Mouse (Mus musculus) heart, adult 2 months (tissue): ENCODE data around the gene Gm49384. TPM values are rescaled to one million over a fixed set of nuclear protein-coding genes. Genes with fewer than 3 reads are reported as not detected.

Source experiments
- DNase-seq, 2 experiments: peaks; one replicate each; pipeline ENCODE4 v3.0.0; 2021
- H3K27ac ChIP-seq: fragments of 200-600 bp; 2 replicates; pipeline ENCODE4 v1.8.1; 2022
- H3K27me3 ChIP-seq: fragments of 200-500 bp; 2 replicates; pipeline ENCODE4 v1.6.1; 2012; ENCODE audit warnings: mild to moderate bottlenecking, low read length, inconsistent platforms, mixed read lengths; ENCODE audit not compliant: control insufficient read depth, insufficient read depth
- H3K36me3 ChIP-seq: fragments of 200-500 bp; 2 replicates; pipeline ENCODE4 v1.6.1; 2012; ENCODE audit warnings: low read length, inconsistent platforms; ENCODE audit not compliant: control insufficient read depth, insufficient read depth
- H3K4me1 ChIP-seq: fragments of 200-500 bp; 2 replicates; pipeline ENCODE4 v1.6.1; 2011; ENCODE audit warnings: low read length; ENCODE audit not compliant: control insufficient read depth, insufficient read depth
- H3K4me3 ChIP-seq: fragments of 200-600 bp; 2 replicates; pipeline ENCODE4 v1.8.1; 2022
- H3K79me2 ChIP-seq: fragments of 200-500 bp; replicated peaks from 2 replicates; pipeline ENCODE4 v1.6.1; 2012; ENCODE audit warnings: mild to moderate bottlenecking, inconsistent platforms, low read length, moderate library complexity, mixed read lengths; ENCODE audit not compliant: control insufficient read depth, insufficient read depth
- H3K9ac ChIP-seq: fragments of 200-500 bp; 2 replicates; pipeline ENCODE4 v1.6.1; 2012; ENCODE audit warnings: low read depth, mild to moderate bottlenecking, control low read depth, inconsistent platforms, low read length, mixed read lengths
- CTCF ChIP-seq: fragments of 200-600 bp; IDR thresholded peaks from 2 replicates; pipeline ENCODE4 v1.8.1; 2022; ENCODE audit warnings: antibody characterized with exemption, mild to moderate bottlenecking, moderate library complexity
- EP300 ChIP-seq: fragments of 200-500 bp; IDR thresholded peaks from 2 replicates; pipeline ENCODE4 v1.6.1; 2011; ENCODE audit warnings: low read depth, low read length, control low read depth; ENCODE audit not compliant: insufficient read depth
- POLR2A ChIP-seq: fragments of 200-500 bp; IDR thresholded peaks from 2 replicates; pipeline ENCODE4 v1.6.1; 2011; ENCODE audit warnings: mild to moderate bottlenecking, low read depth, low read length, control low read depth; ENCODE audit not compliant: insufficient read depth
- WGBS: fragments of 180-500 bp; shearing (Covaris S2); methylation state at CpG from one replicate; pipeline ENCODE4 v1.1.7; 2018; 5-methylcytosine and 5-hydroxymethylcytosine counted together
- intact Hi-C: fragments of 180-260 bp; cut with DNase I; formaldehyde crosslinking; loops from one replicate; pipeline ENCODE4 v1.15.1; 2025
- polyA plus RNA-seq: library from polyadenylated mRNA; depleted of rRNA; stranded (reverse); fragments of >200 nt; gene quantifications from 2 replicates; pipeline ENCODE4 v1.2.3, GENCODE M21; 2012
- total RNA-seq, 2 experiments: library from RNA; stranded (reverse); gene quantifications; 2 replicates each; pipeline ENCODE4 v1.2.3; 2021

Gm49384 gene
- total and polyA plus RNA-seq, 3 experiments, result 1.7 to 1.8 TPM; not detected in 1

DNA sequence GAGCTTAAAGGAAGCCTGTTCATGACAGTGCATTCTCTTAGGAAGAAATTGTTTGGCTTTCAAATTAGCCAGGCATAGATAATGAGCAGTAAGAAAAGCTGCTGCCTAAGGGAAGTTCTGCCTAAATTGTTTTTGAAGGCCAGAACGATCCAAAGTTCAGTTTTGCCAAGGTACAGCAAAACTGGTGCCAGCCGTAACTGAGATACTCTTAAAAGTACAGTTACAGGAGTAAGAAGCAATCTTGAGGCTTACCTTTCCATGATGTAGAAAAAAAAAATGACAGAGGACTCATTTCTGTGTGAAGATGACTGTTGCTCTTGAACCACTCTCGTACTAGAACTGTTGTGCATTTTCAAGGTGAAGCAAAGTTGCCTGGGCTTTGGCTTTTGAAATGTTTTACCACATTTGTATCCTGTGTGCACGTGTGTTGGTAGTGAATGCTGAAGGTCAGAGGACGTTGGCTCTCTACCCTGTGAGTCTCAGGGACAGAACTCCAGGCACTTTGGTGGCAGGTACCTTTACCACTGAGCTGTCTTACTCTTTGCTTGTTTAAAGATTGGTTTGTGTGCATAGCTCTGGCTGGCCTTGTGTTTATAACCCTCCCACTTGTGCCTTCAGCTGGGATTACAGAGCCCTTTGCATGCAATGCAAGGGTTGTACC is 17.1 kb downstream of the Gm49384 start:
- intact Hi-C loops, result loop anchor here (5.0 kb wide), 1 partner anchor 40 kb away; the partner anchor contains the start of gene Pole2
- Histone ChIP-seq H3K4me3 (no peak overlapping the region), H3K36me3 (peaks cover 15% of the 10 kb centered on the region), H3K9ac (no peak overlapping the region), H3K27me3 (no peaks in the 10 kb centered on the region), H3K4me1 (peaks cover 7% of the 10 kb centered on the region), H3K27ac (no peak overlapping the region), H3K79me2 (no peaks in the 10 kb centered on the region)
- WGBS, result 52% methylated on average over 5 of the region's 5 CpGs
- DNase-seq, result no peak
- no peak for TF ChIP-seq EP300
- no peak for TF ChIP-seq CTCF

- Histone ChIP-seq H3K27me3 (no peaks in the 10 kb centered on the region), H3K4me3 (peak overlapping the region; percentile 99), H3K9ac (no peak overlapping the region), H3K36me3 (peaks cover 15% of the 10 kb centered on the region), H3K4me1 (peaks cover 7% of the 10 kb centered on the region), H3K79me2 (no peaks in the 10 kb centered on the region), H3K27ac (no peak overlapping the region; the same call in 1 of the 2 replicates)
- DNase-seq, result no peak
- intact Hi-C loops, result loop anchor here (2.0 to 5.0 kb wide), 2 partner anchors 27 to 42 kb away; partner anchors contain the start of genes Pole2 and Rps29
- WGBS, result 46% methylated on average over 7 of the region's 7 CpGs
- TF ChIP-seq CTCF, result no peak
- no peak for TF ChIP-seq EP300
- TF ChIP-seq POLR2A, result no peak
Observed at GRCm38 (mm10) chr12:69185371-69185770, 18.7 kb downstream of the Gm49384 start.

DNA sequence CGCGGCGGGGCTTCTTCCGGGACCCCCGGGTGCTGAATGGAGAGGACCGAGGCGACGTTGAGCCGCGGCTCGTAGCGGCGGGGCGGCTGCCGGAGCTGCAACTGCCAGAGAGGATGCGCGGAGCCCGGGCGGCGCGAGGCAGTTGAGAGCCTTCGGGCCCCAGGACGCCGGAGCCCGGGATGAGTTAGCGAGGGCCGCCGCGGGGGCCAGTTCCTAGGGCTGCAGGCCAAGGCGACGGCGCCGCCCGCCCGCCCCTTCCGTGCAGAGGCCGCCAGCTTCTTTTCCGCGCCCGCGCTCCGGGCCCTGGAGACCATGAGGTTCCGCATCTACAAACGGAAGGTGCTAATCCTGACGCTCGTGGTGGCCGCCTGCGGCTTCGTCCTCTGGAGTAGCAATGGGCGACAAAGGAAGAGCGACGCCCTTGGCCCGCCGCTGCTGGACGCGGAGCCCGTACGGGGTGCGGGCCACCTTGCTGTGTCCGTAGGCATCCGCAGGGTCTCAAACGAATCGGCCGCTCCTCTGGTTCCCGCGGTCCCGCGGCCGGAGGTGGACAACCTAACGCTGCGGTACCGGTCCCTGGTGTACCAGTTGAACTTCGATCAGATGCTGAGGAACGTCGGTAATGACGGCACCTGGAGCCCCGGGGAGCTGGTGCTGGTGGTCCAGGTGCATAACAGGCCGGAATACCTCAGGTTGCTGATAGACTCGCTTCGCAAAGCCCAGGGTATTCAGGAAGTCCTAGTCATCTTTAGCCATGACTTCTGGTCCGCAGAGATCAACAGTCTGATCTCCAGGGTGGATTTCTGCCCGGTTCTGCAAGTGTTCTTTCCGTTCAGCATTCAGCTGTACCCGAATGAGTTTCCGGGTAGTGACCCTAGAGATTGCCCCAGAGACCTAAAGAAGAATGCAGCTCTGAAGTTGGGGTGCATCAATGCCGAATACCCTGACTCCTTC is 19.4 kb downstream of the Gm49384 start:
- no peaks in the 10 kb centered on the region for H3K79me2 ChIP-seq
- peak overlapping the region; percentile 99 for H3K4me3 ChIP-seq
- peak overlapping the region; percentile 95 for H3K9ac ChIP-seq
- H3K27me3 ChIP-seq, result no peaks in the 10 kb centered on the region
- TF ChIP-seq EP300 (no peak), CTCF (no peak), POLR2A (no peak)
- peaks cover 15% of the 10 kb centered on the region for H3K36me3 ChIP-seq
- peak in 1 of 2 experiments; percentile 83 for DNase-seq
- H3K4me1 ChIP-seq, result peaks cover 7% of the 10 kb centered on the region
- intact Hi-C loops, result loop anchor here (2.0 to 5.0 kb wide), 2 partner anchors 26 to 43 kb away; partner anchors contain the start of genes Pole2 and Rps29
- WGBS, result under 1% methylated on average over 80 of the region's 86 CpGs
- H3K27ac ChIP-seq, result peak overlapping the region; percentile 96

GRCm38 (mm10) chr12:69183583-69184308 is 20.3 kb downstream of the Gm49384 start, which contains the start of the genes Rpl36al and Mgat2:
TSS of gene Rpl36al (minus strand) at chr12:69184083.
TSS of gene Mgat2 (plus strand) at chr12:69184157.
- H3K9ac ChIP-seq, result peak within 1 kb of the TSS; percentile 95
- H3K79me2 ChIP-seq, result no peaks in the 10 kb centered on the region
- intact Hi-C loops, result loop anchor here (2.0 kb wide), 1 partner anchor 25 kb away; the partner anchor contains the start of gene Rps29
- peaks cover 15% of the 10 kb centered on the region for H3K36me3 ChIP-seq
- peak within 1 kb of the TSS; percentile 99 for H3K4me3 ChIP-seq
- H3K27me3 ChIP-seq, result no peaks in the 10 kb centered on the region
- peaks cover 7% of the 10 kb centered on the region for H3K4me1 ChIP-seq
- DNase-seq, result peak; percentile 99
- peak; percentile 87 for TF ChIP-seq POLR2A
- 0 out of 2 replicates have a peak, but pooled peaks have one; percentile 12 for TF ChIP-seq EP300
- TF ChIP-seq CTCF, result 0 out of 2 replicates have a peak, but pooled peaks have one; percentile 14
- WGBS, result 1% methylated on average over 84 of the region's 84 CpGs
- peak within 1 kb of the TSS; percentile 96 for H3K27ac ChIP-seq

GRCm38 (mm10) chr12:69181800-69182199 is 22.3 kb downstream of the Gm49384 start:
- Histone ChIP-seq H3K36me3 (peaks cover 11% of the 10 kb centered on the region), H3K27ac (no peak overlapping the region), H3K27me3 (no peaks in the 10 kb centered on the region), H3K79me2 (no peaks in the 10 kb centered on the region), H3K4me1 (peaks cover 4% of the 10 kb centered on the region), H3K9ac (no peak overlapping the region), H3K4me3 (no peak overlapping the region)
- no peak for DNase-seq
- 90% methylated on average over 4 of the region's 4 CpGs for WGBS
- TF ChIP-seq EP300 (no peak), CTCF (no peak), POLR2A (no peak)
- intact Hi-C loops, result no loop called here
